Mouse (Mus musculus) CH12.LX (cell line): ENCODE data around the gene Rps21.

Experiments
- CTCF ChIP-seq, 2 experiments: IDR thresholded peaks in 1 of 2; conservative IDR thresholded peaks in 1 of 2; 2 replicates each; pipeline ENCODE4 v1.5.1; 2011 to 2012; ENCODE audit warnings: low read depth in 2 of 2, low read length in 2 of 2, improper control_type of control experiment in 1 of 2, inconsistent platforms in 1 of 2, mild to moderate bottlenecking in 1 of 2, moderate library complexity in 1 of 2
- ELF1 ChIP-seq: IDR thresholded peaks from 2 replicates; pipeline ENCODE4 v1.6.1; 2014; ENCODE audit warnings: low read depth, mild to moderate bottlenecking, inconsistent platforms, low read length, improper control_type of control experiment
- POLR2A ChIP-seq: IDR thresholded peaks from 2 replicates; pipeline ENCODE4 v1.6.1; 2011; ENCODE audit warnings: low read depth, mild to moderate bottlenecking, improper control_type of control experiment, low read length
- TCF12 ChIP-seq: IDR thresholded peaks from 2 replicates; pipeline ENCODE4 v1.6.1; 2014; ENCODE audit warnings: low read depth, mild to moderate bottlenecking, inconsistent platforms, low read length, improper control_type of control experiment
- USF2 ChIP-seq: conservative IDR thresholded peaks from 2 replicates; pipeline ENCODE4 v1.6.1; 2011; ENCODE audit warnings: low read depth, low read length, improper control_type of control experiment
- ZKSCAN1 ChIP-seq: IDR thresholded peaks from 2 replicates; pipeline ENCODE4 v1.6.1; 2012; ENCODE audit warnings: low read depth, inconsistent platforms, low read length, improper control_type of control experiment, borderline replicate concordance

GRCm38 (mm10) chr2:180237601-180238345, 19.4 kb upstream of the Rps21 start:
- TF ChIP-seq ELF1 = no peak
- no peak for TF ChIP-seq ZKSCAN1
- no peak for TF ChIP-seq CTCF (conservative IDR thresholded peaks at IDR 0.05 in 1 of 2, IDR thresholded peaks at IDR 0.05 in 1 of 2; ENCODE audit: low read depth in 2 of 2, low read length in 2 of 2)
- TF ChIP-seq USF2 = no peak
- TF ChIP-seq POLR2A = no peak
- TF ChIP-seq TCF12 = no peak
